Mouse (Mus musculus): ENCODE data around the gene March1. TPM values are rescaled to one million over a fixed set of nuclear protein-coding genes. Genes with fewer than 3 reads are reported as not detected.
A peak's percentile ranks its signal among the peaks of the same experiment; 100 is the strongest.
"Not testable (repeated sequence)": the region's sequence is repeated elsewhere in the genome, so short reads cannot be mapped to it uniquely, and the experiment has no call there.

March1 gene
- polyA plus RNA-seq, 1 experiment from 2014 or later = 0.45 TPM

DNA sequence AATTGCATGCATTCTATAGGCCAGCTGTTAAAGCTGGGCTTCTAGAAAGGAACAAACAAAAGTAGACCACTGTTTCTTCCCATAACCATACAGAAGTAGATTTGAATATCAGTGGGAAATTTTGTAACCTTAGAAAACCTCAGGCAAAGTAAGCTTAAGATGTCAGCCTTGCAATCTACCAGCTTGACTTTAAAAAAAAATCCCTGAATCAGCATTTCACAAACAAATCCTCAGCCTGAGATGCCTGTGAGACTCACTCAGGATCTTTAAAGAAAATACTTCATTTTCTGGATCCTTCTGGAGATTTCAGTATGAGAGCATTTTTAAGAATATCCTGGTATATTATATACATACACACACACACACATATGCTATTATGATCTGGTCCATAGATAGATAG lies 780.1 kb downstream of the March1 start:
- ATAC-seq (ENCODE audit: low read depth) (no peak), DNase-seq (no peak)
- no peak overlapping the region for H3K4me2 ChIP-seq
- no peak overlapping the region for H3K4me3 ChIP-seq (replicated peaks)
- no peak overlapping the region for H3K27ac ChIP-seq
- no peaks in the 10 kb centered on the region for H3K9me3 ChIP-seq (replicated peaks)
- H3K9ac ChIP-seq = no peak overlapping the region
- no peaks in the 10 kb centered on the region for H3K36me3 ChIP-seq
- H3K27me3 ChIP-seq = no peaks in the 10 kb centered on the region
- H3K4me1 ChIP-seq (replicated peaks) = no peaks in the 10 kb centered on the region

DNA sequence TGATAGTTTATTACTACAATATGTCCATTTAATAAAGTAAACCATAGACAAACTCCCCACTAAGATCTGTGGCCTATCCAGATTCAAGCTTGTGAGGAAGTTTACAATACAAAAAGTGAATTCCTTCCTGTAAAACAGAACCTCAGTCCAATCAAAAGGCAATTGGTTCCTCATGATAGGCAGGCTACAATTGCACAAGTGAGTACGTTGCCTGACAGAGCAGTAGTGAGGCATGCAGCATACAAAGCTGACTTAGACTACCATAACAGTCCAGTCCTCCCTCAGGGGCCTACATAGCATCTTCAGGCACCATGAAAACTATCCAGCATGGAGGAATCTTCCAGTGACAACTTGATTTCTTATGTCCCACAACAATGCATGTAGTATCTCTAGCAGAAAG lies 782.4 kb downstream of the March1 start:
- Histone ChIP-seq H3K36me3 (no peaks in the 10 kb centered on the region), H3K4me3 (replicated peaks) (no peak overlapping the region), H3K27ac (no peak overlapping the region), H3K4me1 (replicated peaks) (no peaks in the 10 kb centered on the region), H3K27me3 (no peaks in the 10 kb centered on the region), H3K4me2 (no peak overlapping the region), H3K9me3 (replicated peaks) (no peaks in the 10 kb centered on the region), H3K9ac (no peak overlapping the region)
- 66% methylated on average over 1 of the region's 1 CpGs for WGBS (ENCODE audit: insufficient replicate concordance)
- no peak for ATAC-seq (ENCODE audit: low read depth)
- no peak for DNase-seq

DNA sequence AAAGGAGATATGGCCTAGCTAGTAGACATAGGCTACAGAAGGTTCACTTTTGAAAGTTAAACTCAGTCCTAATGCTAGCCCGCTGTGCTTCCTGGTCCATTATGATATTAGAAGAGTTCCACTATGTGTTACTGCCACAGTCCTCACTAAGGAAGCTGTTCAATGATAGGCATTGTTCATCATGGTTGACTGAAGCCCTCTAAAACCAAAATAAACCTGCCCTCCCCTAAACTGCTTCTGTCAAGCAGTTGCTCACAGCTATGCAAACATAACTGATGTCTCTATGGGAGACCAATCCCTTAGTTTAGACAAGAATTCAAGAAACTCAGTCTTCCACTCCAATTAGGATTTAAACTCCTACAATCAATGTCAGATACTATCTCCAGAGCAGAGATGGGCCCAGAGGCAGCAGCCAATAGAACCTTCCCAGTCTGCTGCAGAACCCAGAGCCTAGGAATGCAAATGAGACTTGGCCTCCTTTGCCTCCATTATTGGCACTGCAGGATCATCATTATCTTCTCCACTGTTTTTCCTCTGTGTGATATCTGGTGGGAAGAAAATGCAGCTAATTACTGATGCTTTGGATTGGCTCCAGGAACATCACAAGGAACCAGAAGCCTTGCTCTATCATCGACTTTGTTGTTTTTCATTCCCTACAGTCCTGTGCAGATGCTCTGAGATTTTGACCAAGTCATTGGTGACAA lies 787.2 kb downstream of the March1 start:
- H3K27ac ChIP-seq = no peak overlapping the region
- 68% methylated on average over 2 of the region's 2 CpGs for WGBS (ENCODE audit: insufficient replicate concordance)

DNA sequence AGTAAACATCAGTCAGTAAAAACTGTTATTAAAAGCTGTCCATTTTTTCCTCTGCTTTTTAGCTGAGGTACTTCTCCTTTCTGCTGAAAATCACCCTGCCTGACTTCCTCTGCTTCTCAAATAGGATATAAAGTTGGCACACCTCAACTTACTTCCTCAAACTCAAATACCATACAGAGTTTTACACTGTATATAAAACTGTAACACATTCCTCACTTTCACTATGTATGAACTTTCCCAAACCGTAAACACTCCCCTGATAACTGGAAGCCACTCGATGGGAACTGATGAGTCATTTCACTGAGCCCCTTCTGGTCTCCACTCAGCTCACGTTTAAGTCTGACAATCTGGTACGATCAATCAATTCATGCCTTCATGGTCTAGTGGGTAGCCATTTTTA lies 788.1 kb downstream of the March1 start:
- H3K27me3 ChIP-seq; H3K9ac ChIP-seq; H3K4me1 ChIP-seq (replicated peaks); ATAC-seq (ENCODE audit: low read depth); H3K9me3 ChIP-seq (replicated peaks); H3K36me3 ChIP-seq; H3K4me3 ChIP-seq (replicated peaks); H3K27ac ChIP-seq; DNase-seq; H3K4me2 ChIP-seq: not testable (repeated sequence)
- 18% methylated on average over 4 of the region's 4 CpGs for WGBS (ENCODE audit: insufficient replicate concordance)

More for the DNA sequence above, 787.2 kb downstream of the March1 start:
- Histone ChIP-seq H3K4me3 (replicated peaks) (no peak overlapping the region), H3K9ac (no peak overlapping the region), H3K36me3 (no peaks in the 10 kb centered on the region), H3K4me1 (replicated peaks) (no peaks in the 10 kb centered on the region), H3K4me2 (no peak overlapping the region), H3K9me3 (replicated peaks) (no peaks in the 10 kb centered on the region), H3K27me3 (no peaks in the 10 kb centered on the region)
- ATAC-seq (ENCODE audit: low read depth) (no peak), DNase-seq (no peak)

DNA sequence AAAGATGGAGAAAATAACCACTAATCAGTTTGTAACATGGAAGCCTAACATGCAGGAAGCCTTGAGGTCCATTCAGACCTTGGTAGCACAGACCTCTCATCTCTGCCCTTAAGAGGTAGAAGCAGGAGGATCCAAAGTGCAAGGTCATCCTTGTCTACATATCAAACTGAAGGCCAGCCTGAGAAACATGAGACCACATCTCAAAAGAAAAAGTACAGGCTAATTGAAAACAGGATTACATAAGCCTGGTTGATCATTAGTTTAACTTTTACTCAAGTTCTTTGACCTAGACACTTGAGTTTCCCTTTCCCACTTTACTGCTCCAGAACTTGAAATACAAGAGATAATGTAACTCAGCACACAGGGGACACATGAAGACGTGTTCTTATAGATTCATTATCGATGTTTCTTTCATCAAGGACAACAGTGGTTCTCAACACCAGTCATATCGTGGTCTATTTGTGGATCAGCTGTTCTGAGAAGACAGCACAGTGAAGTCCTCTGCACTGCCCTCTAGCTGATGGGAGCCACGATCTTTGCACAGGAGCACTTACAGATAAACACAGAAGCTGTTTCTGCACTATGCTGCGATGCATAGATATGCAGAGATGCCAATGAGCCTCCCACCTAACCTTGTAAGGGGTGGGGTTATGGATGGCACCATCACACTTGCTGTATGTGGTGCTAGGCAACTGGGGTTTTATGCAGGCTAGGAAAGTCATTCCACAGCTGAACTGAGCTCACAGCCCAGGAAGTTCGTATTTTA lies 789.1 kb downstream of the March1 start:
- Histone ChIP-seq H3K4me3 (replicated peaks) (no peak overlapping the region), H3K9ac (no peak overlapping the region), H3K9me3 (replicated peaks) (no peaks in the 10 kb centered on the region), H3K4me2 (no peak overlapping the region), H3K27ac (no peak overlapping the region), H3K36me3 (no peaks in the 10 kb centered on the region), H3K27me3 (no peaks in the 10 kb centered on the region), H3K4me1 (replicated peaks) (no peaks in the 10 kb centered on the region)
- 46% methylated on average over 6 of the region's 6 CpGs for WGBS (ENCODE audit: insufficient replicate concordance)
- peak; percentile 1 for DNase-seq
- ATAC-seq (ENCODE audit: low read depth) = peak; percentile 74

DNA sequence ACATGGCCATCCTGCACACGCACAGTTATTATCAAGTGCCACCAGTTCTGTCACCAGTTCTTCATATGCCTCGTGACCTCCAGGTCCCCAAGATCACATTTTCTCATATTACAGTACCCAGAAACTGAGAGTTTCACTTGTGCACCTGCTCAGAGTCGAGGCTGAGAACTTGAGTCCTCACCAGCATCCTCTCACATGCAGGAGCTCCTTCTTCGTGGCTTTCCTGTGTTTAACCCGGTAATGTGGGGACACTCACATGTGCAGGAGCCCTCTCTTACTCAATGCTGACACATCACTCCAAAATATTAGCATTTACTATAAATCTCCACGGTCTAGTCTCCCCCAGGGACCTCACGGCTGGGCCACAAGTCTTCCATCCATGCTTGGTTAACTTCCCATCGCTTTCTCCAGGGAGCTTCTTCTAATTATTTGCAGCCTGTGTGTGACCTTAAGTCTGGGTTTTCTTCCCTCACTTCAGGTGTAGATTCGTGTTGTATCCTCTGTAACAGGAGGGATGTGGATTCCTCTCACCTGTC lies 792.4 kb downstream of the March1 start:
- no peaks in the 10 kb centered on the region for H3K9me3 ChIP-seq (replicated peaks)
- no peak overlapping the region for H3K27ac ChIP-seq
- H3K4me3 ChIP-seq (replicated peaks) = no peak overlapping the region
- no peaks in the 10 kb centered on the region for H3K27me3 ChIP-seq
- no peaks in the 10 kb centered on the region for H3K4me1 ChIP-seq (replicated peaks)
- whole genome bisulfite sequencing (ENCODE audit: insufficient replicate concordance) = 58% methylated on average over 9 of the region's 9 CpGs
- H3K36me3 ChIP-seq = no peaks in the 10 kb centered on the region
- no peak for DNase-seq
- H3K4me2 ChIP-seq = no peak overlapping the region
- no peak overlapping the region for H3K9ac ChIP-seq
- ATAC-seq (ENCODE audit: low read depth) = no peak

DNA sequence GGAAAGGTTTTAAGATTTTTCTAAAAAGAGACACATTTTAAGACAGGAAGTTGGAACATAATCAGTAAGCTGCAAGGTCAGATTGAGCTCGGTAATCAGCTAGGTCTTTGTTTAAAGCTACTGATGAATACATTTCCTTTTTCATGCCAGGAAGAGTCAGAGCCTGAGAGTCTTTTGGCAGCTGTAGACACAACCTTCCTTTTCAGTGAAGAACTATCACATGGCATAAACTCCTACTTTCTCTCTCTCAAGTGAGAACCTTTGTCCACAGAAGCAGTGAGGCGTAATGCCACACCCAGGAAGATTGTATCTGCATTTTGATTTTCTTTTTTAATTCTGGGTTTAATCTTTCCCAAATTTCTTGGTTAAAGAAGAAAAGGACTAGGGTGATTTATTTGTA lies 795.4 kb downstream of the March1 start:
- WGBS (ENCODE audit: insufficient replicate concordance) = 23% methylated on average over 2 of the region's 2 CpGs
- H3K9me3 ChIP-seq (replicated peaks) = no peaks in the 10 kb centered on the region
- no peak overlapping the region for H3K27ac ChIP-seq
- no peak overlapping the region for H3K4me2 ChIP-seq
- H3K27me3 ChIP-seq = no peaks in the 10 kb centered on the region
- no peak overlapping the region for H3K9ac ChIP-seq
- H3K4me1 ChIP-seq (replicated peaks) = no peaks in the 10 kb centered on the region
- DNase-seq (no peak), ATAC-seq (ENCODE audit: low read depth) (no peak)
- no peaks in the 10 kb centered on the region for H3K36me3 ChIP-seq
- H3K4me3 ChIP-seq (replicated peaks) = no peak overlapping the region

DNA sequence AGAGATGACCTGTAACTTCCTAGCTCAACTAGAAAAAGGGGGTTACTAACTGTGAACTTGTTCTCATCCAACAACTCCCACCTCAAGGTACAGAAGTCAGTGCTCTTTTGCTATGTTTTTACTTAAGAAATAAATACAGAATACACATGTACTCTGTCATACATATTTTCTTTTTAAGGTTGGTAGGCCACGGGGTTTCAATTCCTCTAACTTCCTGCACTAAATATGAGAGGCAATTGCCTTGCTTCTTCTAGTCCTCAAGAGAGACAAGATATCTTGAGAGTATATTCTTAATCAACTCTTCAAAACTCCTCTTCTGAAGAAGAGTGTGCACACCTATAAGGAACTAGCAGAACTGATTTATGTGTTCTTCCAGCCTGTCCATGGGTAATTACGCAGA lies 797.5 kb downstream of the March1 start:
- DNase-seq (no peak), ATAC-seq (ENCODE audit: low read depth) (no peak)
- no peak overlapping the region for H3K9ac ChIP-seq
- no peaks in the 10 kb centered on the region for H3K36me3 ChIP-seq
- H3K27ac ChIP-seq = no peak overlapping the region
- H3K4me2 ChIP-seq = no peak overlapping the region
- no peaks in the 10 kb centered on the region for H3K9me3 ChIP-seq (replicated peaks)
- H3K27me3 ChIP-seq = no peaks in the 10 kb centered on the region
- H3K4me1 ChIP-seq (replicated peaks) = no peaks in the 10 kb centered on the region
- H3K4me3 ChIP-seq (replicated peaks) = no peak overlapping the region
- 63% methylated on average over 2 of the region's 2 CpGs for WGBS (ENCODE audit: insufficient replicate concordance)

DNA sequence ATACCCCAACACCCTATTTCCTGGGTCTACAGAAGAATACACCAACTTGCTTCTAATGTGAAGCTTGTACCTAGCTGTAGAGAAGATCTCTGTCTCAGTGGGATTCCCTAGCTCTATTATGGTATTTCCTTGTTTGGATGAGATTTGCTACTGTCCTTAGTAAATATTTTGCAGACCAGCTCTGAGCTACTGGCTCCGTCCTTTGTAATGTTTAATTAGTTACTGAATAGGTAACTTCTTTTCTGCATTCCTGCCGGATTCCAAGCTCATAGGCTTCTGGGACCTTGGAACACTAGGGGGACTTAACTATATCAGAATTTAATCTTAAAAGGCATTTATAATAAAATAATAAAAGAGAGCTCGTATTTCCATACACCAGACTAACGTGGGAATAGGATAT lies 799.9 kb downstream of the March1 start:
- H3K27me3 ChIP-seq; H3K9me3 ChIP-seq (replicated peaks); ATAC-seq (ENCODE audit: low read depth); H3K4me2 ChIP-seq; H3K4me3 ChIP-seq (replicated peaks); H3K9ac ChIP-seq; H3K4me1 ChIP-seq (replicated peaks); DNase-seq; H3K36me3 ChIP-seq; H3K27ac ChIP-seq: not testable (repeated sequence)
- 68% methylated on average over 4 of the region's 4 CpGs for WGBS (ENCODE audit: insufficient replicate concordance)

DNA sequence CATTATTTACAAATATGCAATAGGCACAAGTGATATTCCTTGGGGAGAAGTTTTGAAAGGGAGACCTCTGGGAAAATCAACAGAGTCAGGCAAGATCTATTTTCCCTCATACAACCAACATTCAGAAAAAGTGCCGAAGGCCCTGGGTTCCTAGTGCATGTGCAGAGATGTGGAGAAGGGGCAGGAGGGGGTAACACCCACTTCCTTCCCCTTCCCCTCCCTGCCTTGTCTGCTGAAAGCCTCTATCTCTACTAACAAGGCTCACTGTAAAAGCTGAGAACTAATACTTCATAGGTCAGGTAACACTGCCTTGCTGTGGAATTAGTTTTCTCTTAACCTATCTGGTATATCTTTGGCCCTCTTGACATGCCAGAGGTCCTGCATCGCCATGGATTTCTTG lies 812.9 kb downstream of the March1 start:
- no peaks in the 10 kb centered on the region for H3K4me1 ChIP-seq (replicated peaks)
- H3K4me3 ChIP-seq (replicated peaks) = no peak overlapping the region
- no peaks in the 10 kb centered on the region for H3K27me3 ChIP-seq
- DNase-seq (no peak), ATAC-seq (ENCODE audit: low read depth) (no peak)
- H3K9ac ChIP-seq = no peak overlapping the region
- 30% methylated on average over 2 of the region's 2 CpGs for WGBS (ENCODE audit: insufficient replicate concordance)
- H3K27ac ChIP-seq = no peak overlapping the region
- no peaks in the 10 kb centered on the region for H3K36me3 ChIP-seq
- H3K9me3 ChIP-seq (replicated peaks) = no peaks in the 10 kb centered on the region
- H3K4me2 ChIP-seq = no peak overlapping the region

DNA sequence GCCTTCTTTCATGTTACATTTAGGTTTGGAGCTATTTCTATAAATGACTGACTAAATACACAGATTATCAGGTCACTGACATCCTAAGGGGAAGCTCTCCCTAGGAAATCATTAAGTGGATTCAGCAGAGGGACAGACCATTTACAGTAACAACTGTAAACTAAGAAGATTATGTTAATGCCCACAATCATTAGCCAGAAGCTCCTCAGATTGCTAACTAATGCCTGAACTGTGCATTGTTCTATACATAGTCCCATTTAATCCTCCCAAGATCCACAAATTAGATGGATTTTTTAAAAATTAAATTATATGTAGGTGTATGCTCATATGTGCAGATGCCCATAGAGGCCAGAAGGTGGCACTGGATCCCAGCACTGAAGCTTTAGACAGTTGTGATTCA lies 815.9 kb downstream of the March1 start:
- Histone ChIP-seq H3K36me3 (no peaks in the 10 kb centered on the region), H3K9me3 (replicated peaks) (no peaks in the 10 kb centered on the region), H3K27ac (no peak overlapping the region), H3K27me3 (no peaks in the 10 kb centered on the region), H3K4me2 (no peak overlapping the region), H3K4me3 (replicated peaks) (no peak overlapping the region), H3K9ac (no peak overlapping the region), H3K4me1 (replicated peaks) (0 out of 2 replicates have a peak, but pooled peaks cover 3% of the 10 kb centered on the region)
- ATAC-seq (ENCODE audit: low read depth) (no peak), DNase-seq (no peak)

DNA sequence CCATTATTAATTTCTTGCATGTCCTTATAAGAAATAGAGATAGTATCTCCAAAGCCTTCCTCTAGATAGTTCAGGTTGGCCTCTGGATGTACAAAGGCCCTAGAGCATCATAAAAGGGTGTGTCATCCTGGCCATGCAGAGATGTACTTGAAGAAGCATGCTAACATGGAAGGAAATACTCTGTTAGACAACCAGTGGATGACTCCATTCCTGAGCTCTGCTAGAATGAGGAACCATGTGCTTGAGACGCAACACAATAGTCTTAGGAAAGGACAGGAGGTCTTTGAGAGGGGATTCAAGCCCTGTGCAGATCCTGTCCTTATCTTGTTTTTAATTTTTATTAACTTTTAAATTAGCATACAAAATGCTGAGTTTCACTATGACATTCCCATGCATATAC lies 819.1 kb downstream of the March1 start:
- Histone ChIP-seq H3K27me3 (no peaks in the 10 kb centered on the region), H3K4me3 (replicated peaks) (no peak overlapping the region), H3K4me2 (no peak overlapping the region), H3K4me1 (replicated peaks) (0 out of 2 replicates have a peak, but pooled peaks cover 3% of the 10 kb centered on the region), H3K9ac (no peak overlapping the region), H3K36me3 (no peaks in the 10 kb centered on the region), H3K27ac (no peak overlapping the region), H3K9me3 (replicated peaks) (no peaks in the 10 kb centered on the region)
- no peak for ATAC-seq (ENCODE audit: low read depth)
- DNase-seq = no peak
- WGBS (ENCODE audit: insufficient replicate concordance) = 76% methylated on average over 1 of the region's 1 CpGs

Measured in liver, embryonic 13.5 days (tissue).